Comparison of ENCODE assay signal across 9 mouse cellular contexts in genomic region chr13:55445361-55446091, GRCm38 (mm10). TPM values are rescaled to one million over a fixed set of nuclear protein-coding genes. Genes with fewer than 3 reads are reported as not detected.
A peak's percentile ranks its signal among the peaks of the same experiment; 100 is the strongest.
DNase-seq lines count a peak whose midpoint lies in the region; ATAC-seq and TF ChIP-seq lines count a peak whose summit lies in the region.
"Had no signal": no experiment of that assay in that cellular context is flagged by ENCODE, and none has a peak within 500 bp of the region (broad histone marks: within the 10 kb centered on the region; RNA-seq: fewer than 3 reads in every experiment).

No protein-coding gene starts in this region.

- peaks cover 20% of the 10 kb centered on the region for H3K4me1 ChIP-seq in lung, adult 2 months (ENCODE audit: control insufficient read depth, insufficient read depth, low read length)
- H3K4me1 ChIP-seq in brown adipose tissue, adult 24 weeks (ENCODE audit: control insufficient read depth, insufficient read depth, insufficient read length, low read length), result peaks cover 44% of the 10 kb centered on the region
- peaks cover 2% of the 10 kb centered on the region; the same call in 1 of the 2 replicates for H3K4me1 ChIP-seq in hindbrain, embryonic 11.5 days (replicated peaks; ENCODE audit: control insufficient read depth, insufficient read depth, low read length)
- H3K4me1 ChIP-seq in midbrain, embryonic 12.5 days, result peaks cover 34% of the 10 kb centered on the region

- peak overlapping the region; percentile 76 for H3K27ac ChIP-seq in brown adipose tissue, adult 24 weeks (replicated peaks; ENCODE audit: low read depth, low read length)
- H3K27ac ChIP-seq in hindbrain, embryonic 11.5 days (ENCODE audit: low read depth, low read length), result peak overlapping the region; percentile 89
- peak overlapping the region; percentile 93 for H3K27ac ChIP-seq in midbrain, embryonic 12.5 days (replicated peaks)

- no peaks in the 10 kb centered on the region for H3K27me3 ChIP-seq in hindbrain, embryonic 11.5 days (ENCODE audit: control insufficient read depth, insufficient read depth, low read length)
- H3K27me3 ChIP-seq in midbrain, embryonic 12.5 days, result no peaks in the 10 kb centered on the region

- peaks cover under 1% of the 10 kb centered on the region; the same call in 1 of the 2 replicates for H3K36me3 ChIP-seq in hindbrain, embryonic 11.5 days (ENCODE audit: control insufficient read depth, insufficient read depth, low read length)
- peaks cover 17% of the 10 kb centered on the region for H3K36me3 ChIP-seq in midbrain, embryonic 12.5 days

- 5% methylated on average over 66 of the region's 66 CpGs for WGBS in lung, adult 2 months
- WGBS in hindbrain, embryonic 11.5 days, result under 1% methylated on average over 50 of the region's 66 CpGs
- under 1% methylated on average over 66 of the region's 66 CpGs for WGBS in midbrain, embryonic 12.5 days

- no peak for TF ChIP-seq CTCF in lung, adult 2 months (IDR thresholded peaks at IDR 0.05; ENCODE audit: insufficient read depth, low read length)

- no peak for TF ChIP-seq POLR2A in lung, adult 2 months (IDR thresholded peaks at IDR 0.05; ENCODE audit: borderline replicate concordance, extremely low read depth, low read depth, low read length)

- DNase-seq in lung, adult 2 months, result no peak
- DNase-seq in lung, postnatal 10 days, result no peak
- peak; percentile 68 for DNase-seq in hindbrain, embryonic 11.5 days (ENCODE audit: low spot score)
- no peak for DNase-seq in cerebellum, postnatal 10 days
- no peak for DNase-seq in adrenal gland, postnatal 10 days

- no peaks in the 10 kb centered on the region for H3K9me3 ChIP-seq in hindbrain, embryonic 11.5 days (ENCODE audit: control insufficient read depth, low read length)
- no peaks in the 10 kb centered on the region for H3K9me3 ChIP-seq in midbrain, embryonic 12.5 days

- H3K4me3 ChIP-seq in lung, adult 2 months (replicated peaks; ENCODE audit: extremely low read depth, low read depth, low read length), result peak overlapping the region; percentile 84
- H3K4me3 ChIP-seq in brown adipose tissue, adult 24 weeks (ENCODE audit: insufficient read depth, low read depth, low read length), result peak overlapping the region; percentile 82
- peak overlapping the region; percentile 89 for H3K4me3 ChIP-seq in hindbrain, embryonic 11.5 days (ENCODE audit: low read depth, low read length)
- H3K4me3 ChIP-seq in midbrain, embryonic 12.5 days, result peak overlapping the region; percentile 88

- peak overlapping the region; percentile 50 for H3K4me2 ChIP-seq in hindbrain, embryonic 11.5 days (replicated peaks; ENCODE audit: low read depth, low read length)
- peak overlapping the region; percentile 90 for H3K4me2 ChIP-seq in midbrain, embryonic 12.5 days (replicated peaks)

- peak overlapping the region; percentile 92 for H3K9ac ChIP-seq in hindbrain, embryonic 11.5 days (ENCODE audit: low read depth, low read length)
- peak overlapping the region; percentile 97 for H3K9ac ChIP-seq in midbrain, embryonic 12.5 days (replicated peaks)

- ATAC-seq in hindbrain, embryonic 11.5 days (ENCODE audit: low FRiP score), result peak; percentile 53; the same call in 1 of the 2 replicates
- ATAC-seq in midbrain, embryonic 12.5 days (ENCODE audit: low FRiP score, low read depth), result peak; percentile 39
- no peak for ATAC-seq in activated CD4-positive, CD25-positive, alpha-beta regulatory T cell, adult 4 months

RNA-seq across cellular contexts. Expression of gene Grk6, which starts 0.7 kb away (rescaled TPM):
- polyA plus RNA-seq in lung, adult 2 months (2012; rRNA removed), result 45.2 and 55.5 TPM in 2 replicates
- polyA plus RNA-seq in brown adipose tissue, adult 24 weeks (2012; ENCODE audit: insufficient read depth, insufficient read length, missing spikeins), result 10.5 and 17.4 TPM in 2 replicates
- polyA plus RNA-seq in hindbrain, embryonic 11.5 days (2014; fragmentation: Nextera tagmentation; extraction: Ambion mirVana), result 37.6 and 52.3 TPM in 2 replicates
- polyA plus RNA-seq in midbrain, embryonic 12.5 days (2016; fragmentation: Nextera tagmentation; extraction: Ambion mirVana), result 53.1 and 58.5 TPM in 2 replicates
- 10 to 100 TPM; 40.2 to 47.0 TPM for total RNA-seq in adrenal gland, postnatal 10 days (2021)
- 10 to 100 TPM; 38.6 to 43.6 TPM for polyA plus RNA-seq in activated CD4-positive, CD25-positive, alpha-beta regulatory T cell, adult 4 months (2017; shearing (Covaris generic))

RNA-seq across cellular contexts. Expression of gene Prr7, which starts 18.5 kb away (rescaled TPM):
- 5.6 and 9.6 TPM in 2 replicates for polyA plus RNA-seq in lung, adult 2 months (2012; rRNA removed)
- polyA plus RNA-seq in brown adipose tissue, adult 24 weeks (2012; ENCODE audit: insufficient read depth, insufficient read length, missing spikeins), result not detected in 2 replicates
- polyA plus RNA-seq in hindbrain, embryonic 11.5 days (2014; fragmentation: Nextera tagmentation; extraction: Ambion mirVana), result 2.4 and 2.5 TPM in 2 replicates
- 2.0 and 2.3 TPM in 2 replicates for polyA plus RNA-seq in midbrain, embryonic 12.5 days (2016; fragmentation: Nextera tagmentation; extraction: Ambion mirVana)
- total RNA-seq in adrenal gland, postnatal 10 days (2021), result 1 to 10 TPM; 3.7 to 4.2 TPM
- polyA plus RNA-seq in activated CD4-positive, CD25-positive, alpha-beta regulatory T cell, adult 4 months (2017; shearing (Covaris generic)), result not detected

RNA-seq across cellular contexts. Expression of gene F12, which starts 18.9 kb away (rescaled TPM):
- 0.19 and 0.36 TPM in 2 replicates for polyA plus RNA-seq in lung, adult 2 months (2012; rRNA removed)
- not detected in 2 replicates for polyA plus RNA-seq in brown adipose tissue, adult 24 weeks (2012; ENCODE audit: insufficient read depth, insufficient read length, missing spikeins)
- polyA plus RNA-seq in hindbrain, embryonic 11.5 days (2014; fragmentation: Nextera tagmentation; extraction: Ambion mirVana), result 0.28 TPM in 1 of 2 replicates, not detected in the other
- polyA plus RNA-seq in midbrain, embryonic 12.5 days (2016; fragmentation: Nextera tagmentation; extraction: Ambion mirVana), result not detected in 2 replicates
- total RNA-seq in adrenal gland, postnatal 10 days (2021), result 100 to 1,000 TPM in 1 of 2 experiments, 10 to 100 TPM in 1; 39.7 to 101 TPM
- polyA plus RNA-seq in activated CD4-positive, CD25-positive, alpha-beta regulatory T cell, adult 4 months (2017; shearing (Covaris generic)), result not detected
- total RNA-seq: heart, postnatal 10 days had no signal

RNA-seq across cellular contexts. Expression of gene Pfn3, which starts 30.5 kb away (rescaled TPM):
- not detected in 2 replicates for polyA plus RNA-seq in lung, adult 2 months (2012; rRNA removed)
- not detected in 2 replicates for polyA plus RNA-seq in brown adipose tissue, adult 24 weeks (2012; ENCODE audit: insufficient read depth, insufficient read length, missing spikeins)
- not detected in 2 replicates for polyA plus RNA-seq in hindbrain, embryonic 11.5 days (2014; fragmentation: Nextera tagmentation; extraction: Ambion mirVana)
- polyA plus RNA-seq in midbrain, embryonic 12.5 days (2016; fragmentation: Nextera tagmentation; extraction: Ambion mirVana), result not detected in 2 replicates
- not detected for total RNA-seq in adrenal gland, postnatal 10 days (2021)
- not detected for polyA plus RNA-seq in activated CD4-positive, CD25-positive, alpha-beta regulatory T cell, adult 4 months (2017; shearing (Covaris generic))
- total RNA-seq: heart, postnatal 10 days had no signal

RNA-seq across cellular contexts. Expression of gene Dbn1, which starts 42.4 kb away (rescaled TPM):
- polyA plus RNA-seq in lung, adult 2 months (2012; rRNA removed), result 20.6 and 21.6 TPM in 2 replicates
- polyA plus RNA-seq in brown adipose tissue, adult 24 weeks (2012; ENCODE audit: insufficient read depth, insufficient read length, missing spikeins), result 7.6 and 8.3 TPM in 2 replicates
- 277 and 314 TPM in 2 replicates for polyA plus RNA-seq in hindbrain, embryonic 11.5 days (2014; fragmentation: Nextera tagmentation; extraction: Ambion mirVana)
- polyA plus RNA-seq in midbrain, embryonic 12.5 days (2016; fragmentation: Nextera tagmentation; extraction: Ambion mirVana), result 558 and 585 TPM in 2 replicates
- 10 to 100 TPM; 32.1 to 41.6 TPM for total RNA-seq in adrenal gland, postnatal 10 days (2021)
- polyA plus RNA-seq in activated CD4-positive, CD25-positive, alpha-beta regulatory T cell, adult 4 months (2017; shearing (Covaris generic)), result under 1 TPM in 1 of 2 experiments, not detected in 1; 0.25 TPM
